Comparison of ENCODE assay signal across 17 mouse cellular contexts in the genomic region with DNA sequence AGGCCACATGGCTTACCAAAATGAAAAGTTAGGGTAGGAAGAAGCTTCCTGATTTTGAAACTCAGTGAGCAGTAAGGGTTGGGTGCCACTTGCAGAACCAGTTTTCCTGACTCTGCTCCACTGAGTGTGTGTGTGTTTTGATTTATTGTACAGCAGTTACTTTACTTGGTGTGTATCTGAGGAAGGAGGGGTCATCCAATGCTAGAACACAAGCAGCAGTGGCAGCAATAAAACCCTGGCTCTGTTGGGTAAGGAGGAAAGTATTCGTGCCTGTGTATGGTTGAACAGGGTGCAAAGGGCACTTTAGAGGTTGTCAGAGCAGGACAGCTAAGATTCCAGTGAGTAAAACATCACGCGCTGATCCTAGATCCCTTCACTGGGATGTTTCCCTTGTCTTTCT. TPM values are rescaled to one million over a fixed set of nuclear protein-coding genes. Genes with fewer than 3 reads are reported as not detected.
A peak's percentile ranks its signal among the peaks of the same experiment; 100 is the strongest.
DNase-seq lines count a peak whose midpoint lies in the region; ATAC-seq and TF ChIP-seq lines count a peak whose summit lies in the region.
"Had no signal": no experiment of that assay in that cellular context is flagged by ENCODE, and none has a peak within 500 bp of the region (broad histone marks: within the 10 kb centered on the region; RNA-seq: fewer than 3 reads in every experiment).

No protein-coding gene starts in this region.

- no peak overlapping the region for H3K9ac ChIP-seq in embryonic facial prominence, embryonic 14.5 days (ENCODE audit: low read depth, low read length)
- H3K9ac ChIP-seq in intestine, embryonic 14.5 days (ENCODE audit: low read length) = no peak overlapping the region
- H3K9ac ChIP-seq: embryonic facial prominence, embryonic 13.5 days; liver, embryonic 13.5 days; midbrain, embryonic 12.5 days had no signal

- ATAC-seq in embryonic facial prominence, embryonic 14.5 days (ENCODE audit: low read depth) = no peak
- peak; percentile 96 for ATAC-seq in intestine, embryonic 14.5 days (replicated peaks; ENCODE audit: low FRiP score, low TSS enrichment, low read depth)
- ATAC-seq: forebrain, embryonic 16.5 days had no signal

- no peak overlapping the region for H3K4me3 ChIP-seq in embryonic facial prominence, embryonic 14.5 days (ENCODE audit: low read depth, low read length)
- no peak overlapping the region for H3K4me3 ChIP-seq in embryonic facial prominence, embryonic 10.5 days
- H3K4me3 ChIP-seq in intestine, embryonic 14.5 days (ENCODE audit: low read depth, low read length) = no peak overlapping the region
- H3K4me3 ChIP-seq in thymus, adult 2 months (ENCODE audit: control insufficient read depth, insufficient read depth, low read length) = no peak overlapping the region
- H3K4me3 ChIP-seq: embryonic facial prominence, embryonic 13.5 days; liver, embryonic 13.5 days; midbrain, embryonic 12.5 days had no signal

- H3K4me2 ChIP-seq in embryonic facial prominence, embryonic 14.5 days (ENCODE audit: low read depth, low read length) = no peak overlapping the region
- peak overlapping the region; percentile 22; the same call in 1 of the 2 replicates for H3K4me2 ChIP-seq in intestine, embryonic 14.5 days (ENCODE audit: low read length)
- H3K4me2 ChIP-seq: embryonic facial prominence, embryonic 13.5 days; liver, embryonic 13.5 days; midbrain, embryonic 12.5 days had no signal

- peak; percentile 10 for DNase-seq in embryonic facial prominence, embryonic 14.5 days (ENCODE audit: low spot score)
- no peak for DNase-seq in embryonic facial prominence, embryonic 10.5 days (ENCODE audit: low spot score)
- peak; percentile 34 to 35 for DNase-seq in kidney, adult 8-10 months
- no peak for DNase-seq in kidney, adult 18-20 months
- DNase-seq in intestine, embryonic 14.5 days (ENCODE audit: low spot score) = no peak
- DNase-seq in large intestine, adult 2 months (ENCODE audit: low read depth, low spot score) = peak; percentile 80
- no peak for DNase-seq in embryo, embryonic 9.5 days (ENCODE audit: extremely low spot score)
- DNase-seq in thymus, adult 2 months = no peak
- DNase-seq: cerebellum, postnatal 25 days; gastrocnemius, postnatal 14 days; heart, postnatal 4 days; liver, embryonic 13.5 days; thymus, postnatal 14 days had no signal

- H3K9me3 ChIP-seq in embryonic facial prominence, embryonic 14.5 days (ENCODE audit: control insufficient read depth, low read length) = no peaks in the 10 kb centered on the region
- H3K9me3 ChIP-seq in embryonic facial prominence, embryonic 10.5 days = 0 out of 2 replicates have a peak, but pooled peaks cover 5% of the 10 kb centered on the region
- H3K9me3 ChIP-seq in intestine, embryonic 14.5 days (ENCODE audit: control insufficient read depth, low read length) = no peaks in the 10 kb centered on the region
- H3K9me3 ChIP-seq: embryonic facial prominence, embryonic 13.5 days; liver, embryonic 13.5 days; midbrain, embryonic 12.5 days had no signal

- no peaks in the 10 kb centered on the region for H3K27me3 ChIP-seq in embryonic facial prominence, embryonic 14.5 days (replicated peaks; ENCODE audit: control insufficient read depth, insufficient read depth, low read length)
- H3K27me3 ChIP-seq in embryonic facial prominence, embryonic 10.5 days (replicated peaks; ENCODE audit: low read depth, poor library complexity, severe bottlenecking) = no peaks in the 10 kb centered on the region
- H3K27me3 ChIP-seq in intestine, embryonic 14.5 days (replicated peaks; ENCODE audit: control insufficient read depth, insufficient read depth, low read length) = no peaks in the 10 kb centered on the region
- no peaks in the 10 kb centered on the region for H3K27me3 ChIP-seq in thymus, adult 2 months (ENCODE audit: control insufficient read depth, insufficient read depth, low read length)
- H3K27me3 ChIP-seq: CH12.LX; embryonic facial prominence, embryonic 13.5 days; liver, embryonic 13.5 days; midbrain, embryonic 12.5 days had no signal

- TF ChIP-seq POLR2A in thymus, adult 2 months (IDR thresholded peaks at IDR 0.05; ENCODE audit: control insufficient read depth, extremely low read depth, insufficient read depth, low read length, poor library complexity) = no peak

- H3K27ac ChIP-seq in embryonic facial prominence, embryonic 14.5 days (replicated peaks; ENCODE audit: low read depth, low read length) = no peak overlapping the region
- H3K27ac ChIP-seq in embryonic facial prominence, embryonic 10.5 days (replicated peaks) = no peak overlapping the region
- peak overlapping the region; percentile 69 for H3K27ac ChIP-seq in intestine, embryonic 14.5 days (ENCODE audit: low read depth)
- no peak overlapping the region for H3K27ac ChIP-seq in thymus, adult 2 months (ENCODE audit: control insufficient read depth, insufficient read depth, low read length)
- H3K27ac ChIP-seq: embryonic facial prominence, embryonic 13.5 days; liver, embryonic 13.5 days; midbrain, embryonic 12.5 days had no signal

- no peaks in the 10 kb centered on the region for H3K4me1 ChIP-seq in embryonic facial prominence, embryonic 14.5 days (ENCODE audit: control insufficient read depth, insufficient read depth, low read length)
- H3K4me1 ChIP-seq in embryonic facial prominence, embryonic 10.5 days = no peaks in the 10 kb centered on the region; the same call in 1 of the 2 replicates
- H3K4me1 ChIP-seq in intestine, embryonic 14.5 days (replicated peaks; ENCODE audit: control insufficient read depth, insufficient read depth, low read length) = no peaks in the 10 kb centered on the region
- no peaks in the 10 kb centered on the region for H3K4me1 ChIP-seq in thymus, adult 2 months (replicated peaks; ENCODE audit: control insufficient read depth, insufficient read depth, low read length)
- H3K4me1 ChIP-seq: midbrain, embryonic 12.5 days had no signal

- 97% methylated on average over 3 of the region's 3 CpGs for WGBS in embryonic facial prominence, embryonic 14.5 days
- WGBS in embryonic facial prominence, embryonic 10.5 days = 96% methylated on average over 3 of the region's 3 CpGs
- 71% methylated on average over 3 of the region's 3 CpGs for WGBS in intestine, embryonic 14.5 days
- WGBS in large intestine, adult 2 months = 23% methylated on average over 3 of the region's 3 CpGs
- 97% methylated on average over 3 of the region's 3 CpGs for WGBS in thymus, adult 2 months

- no peaks in the 10 kb centered on the region for H3K36me3 ChIP-seq in embryonic facial prominence, embryonic 14.5 days (ENCODE audit: control insufficient read depth, insufficient read depth, low read length)
- peaks cover 33% of the 10 kb centered on the region for H3K36me3 ChIP-seq in embryonic facial prominence, embryonic 10.5 days (replicated peaks)
- no peaks in the 10 kb centered on the region for H3K36me3 ChIP-seq in intestine, embryonic 14.5 days (ENCODE audit: control insufficient read depth, insufficient read depth, low read length)
- no peaks in the 10 kb centered on the region for H3K36me3 ChIP-seq in thymus, adult 2 months (ENCODE audit: control insufficient read depth, insufficient read depth, low read length)
- H3K36me3 ChIP-seq: embryonic facial prominence, embryonic 13.5 days had no signal

- TF ChIP-seq CTCF in thymus, adult 2 months (IDR thresholded peaks at IDR 0.05; ENCODE audit: borderline replicate concordance, control insufficient read depth, extremely low read depth, insufficient read depth, low read length, poor library complexity) = no peak

RNA-seq across cellular contexts. Expression of a gene that starts 11.1 kb away (rescaled TPM):
- 110 and 115 TPM in 2 replicates for polyA plus RNA-seq in embryonic facial prominence, embryonic 14.5 days (2014; fragmentation: Nextera tagmentation; extraction: Ambion mirVana)
- polyA plus RNA-seq in embryonic facial prominence, embryonic 10.5 days (2016; fragmentation: Nextera tagmentation; extraction: Ambion mirVana) = 113 and 119 TPM in 2 replicates
- polyA plus RNA-seq in intestine, embryonic 14.5 days (2014; fragmentation: Nextera tagmentation; extraction: Ambion mirVana) = 124 and 129 TPM in 2 replicates
- 4.3 and 9.3 TPM in 2 replicates for polyA plus RNA-seq in large intestine, adult 2 months (2012; rRNA removed)
- polyA plus RNA-seq in thymus, adult 2 months (2012; rRNA removed) = 11.7 and 13.9 TPM in 2 replicates

RNA-seq across cellular contexts. Expression of a gene that starts 45.2 kb away (rescaled TPM):
- 5.9 and 6.2 TPM in 2 replicates for polyA plus RNA-seq in embryonic facial prominence, embryonic 14.5 days (2014; fragmentation: Nextera tagmentation; extraction: Ambion mirVana)
- 8.6 and 10.8 TPM in 2 replicates for polyA plus RNA-seq in embryonic facial prominence, embryonic 10.5 days (2016; fragmentation: Nextera tagmentation; extraction: Ambion mirVana)
- polyA plus RNA-seq in intestine, embryonic 14.5 days (2014; fragmentation: Nextera tagmentation; extraction: Ambion mirVana) = 7.8 and 8.6 TPM in 2 replicates
- 0.77 and 1.4 TPM in 2 replicates for polyA plus RNA-seq in large intestine, adult 2 months (2012; rRNA removed)
- polyA plus RNA-seq in thymus, adult 2 months (2012; rRNA removed) = 2.6 and 3.0 TPM in 2 replicates

Comparison
In these comparisons a context has a peak if more than half of its experiments do, and no peak if none do; other contexts are left out.
1. DNase-seq: peak in embryonic facial prominence, embryonic 14.5 days (single experiment), kidney, adult 8-10 months (2 of 2) and large intestine, adult 2 months (single experiment); none in embryonic facial prominence, embryonic 10.5 days (single experiment), kidney, adult 18-20 months (single experiment), intestine, embryonic 14.5 days (single experiment), embryo, embryonic 9.5 days (single experiment) and thymus, adult 2 months (single experiment).